Mouse (Mus musculus) liver, adult 2 months (tissue): ENCODE data around the gene Mrc2. TPM values are rescaled to one million over a fixed set of nuclear protein-coding genes. Genes with fewer than 3 reads are reported as not detected.
A peak's percentile ranks its signal among the peaks of the same experiment; 100 is the strongest.

Experiments
- DNase-seq: peaks from one replicate; pipeline ENCODE4 v3.0.0-alpha.2; 2011; ENCODE audit warnings: low read depth, low spot score; ENCODE audit errors: extremely low read depth
- H3K27ac ChIP-seq: fragments of 200-500 bp; replicated peaks from 2 replicates; pipeline ENCODE4 v1.5.1; 2012; ENCODE audit warnings: low read depth, mild to moderate bottlenecking, control low read depth, inconsistent platforms, low read length; ENCODE audit not compliant: insufficient read depth
- H3K27me3 ChIP-seq: fragments of 200-500 bp; 2 replicates; pipeline ENCODE4 v1.6.1; 2012; ENCODE audit warnings: mild to moderate bottlenecking, moderate library complexity, low read length, inconsistent platforms; ENCODE audit not compliant: control insufficient read depth, insufficient read depth
- H3K36me3 ChIP-seq: fragments of 200-500 bp; 2 replicates; pipeline ENCODE4 v1.6.1; 2012; ENCODE audit warnings: low read length, inconsistent platforms; ENCODE audit not compliant: control insufficient read depth, insufficient read depth
- H3K4me1 ChIP-seq: fragments of 200-500 bp; 2 replicates; pipeline ENCODE4 v1.6.1; 2011; ENCODE audit warnings: low read length; ENCODE audit not compliant: control insufficient read depth, insufficient read depth
- H3K4me3 ChIP-seq: fragments of 200-500 bp; 2 replicates; pipeline ENCODE4 v1.5.1; 2011; ENCODE audit warnings: low read depth, mild to moderate bottlenecking, control low read depth, low read length, moderate library complexity; ENCODE audit not compliant: insufficient read depth
- H3K79me2 ChIP-seq: fragments of 200-500 bp; 2 replicates; pipeline ENCODE4 v1.6.1; 2012; ENCODE audit warnings: inconsistent platforms, mild to moderate bottlenecking, low read length, moderate library complexity; ENCODE audit not compliant: control insufficient read depth, insufficient read depth
- H3K9ac ChIP-seq: fragments of 200-500 bp; 2 replicates; pipeline ENCODE4 v1.6.1; 2012; ENCODE audit warnings: low read depth, mild to moderate bottlenecking, control low read depth, inconsistent platforms, low read length
- CTCF ChIP-seq: fragments of 200-500 bp; IDR thresholded peaks from 2 replicates; pipeline ENCODE4 v1.5.1; 2011; ENCODE audit warnings: low read depth, low read length, control low read depth
- POLR2A ChIP-seq: fragments of 200-500 bp; IDR thresholded peaks from 2 replicates; pipeline ENCODE4 v1.6.1; 2011; ENCODE audit warnings: low read length, control low read depth; ENCODE audit not compliant: insufficient read depth; ENCODE audit errors: extremely low read depth
- WGBS: fragments of 180-500 bp; shearing (Covaris S2); methylation state at CpG from one replicate; pipeline ENCODE4 v1.1.7; 2018; 5-methylcytosine and 5-hydroxymethylcytosine counted together
- polyA plus RNA-seq: library from polyadenylated mRNA; depleted of rRNA; stranded (reverse); fragments of >200 nt; gene quantifications from 2 replicates; pipeline ENCODE4 v1.2.3, GENCODE M21; 2012
- total RNA-seq: library from RNA; depleted of rRNA; stranded (reverse); fragments of >200 nt; gene quantifications from 2 replicates; pipeline ENCODE4 v1.2.3, GENCODE M21; 2014

The Mrc2 gene
- total and polyA plus RNA-seq, 2 experiments, result 0.55 to 0.91 TPM

DNA sequence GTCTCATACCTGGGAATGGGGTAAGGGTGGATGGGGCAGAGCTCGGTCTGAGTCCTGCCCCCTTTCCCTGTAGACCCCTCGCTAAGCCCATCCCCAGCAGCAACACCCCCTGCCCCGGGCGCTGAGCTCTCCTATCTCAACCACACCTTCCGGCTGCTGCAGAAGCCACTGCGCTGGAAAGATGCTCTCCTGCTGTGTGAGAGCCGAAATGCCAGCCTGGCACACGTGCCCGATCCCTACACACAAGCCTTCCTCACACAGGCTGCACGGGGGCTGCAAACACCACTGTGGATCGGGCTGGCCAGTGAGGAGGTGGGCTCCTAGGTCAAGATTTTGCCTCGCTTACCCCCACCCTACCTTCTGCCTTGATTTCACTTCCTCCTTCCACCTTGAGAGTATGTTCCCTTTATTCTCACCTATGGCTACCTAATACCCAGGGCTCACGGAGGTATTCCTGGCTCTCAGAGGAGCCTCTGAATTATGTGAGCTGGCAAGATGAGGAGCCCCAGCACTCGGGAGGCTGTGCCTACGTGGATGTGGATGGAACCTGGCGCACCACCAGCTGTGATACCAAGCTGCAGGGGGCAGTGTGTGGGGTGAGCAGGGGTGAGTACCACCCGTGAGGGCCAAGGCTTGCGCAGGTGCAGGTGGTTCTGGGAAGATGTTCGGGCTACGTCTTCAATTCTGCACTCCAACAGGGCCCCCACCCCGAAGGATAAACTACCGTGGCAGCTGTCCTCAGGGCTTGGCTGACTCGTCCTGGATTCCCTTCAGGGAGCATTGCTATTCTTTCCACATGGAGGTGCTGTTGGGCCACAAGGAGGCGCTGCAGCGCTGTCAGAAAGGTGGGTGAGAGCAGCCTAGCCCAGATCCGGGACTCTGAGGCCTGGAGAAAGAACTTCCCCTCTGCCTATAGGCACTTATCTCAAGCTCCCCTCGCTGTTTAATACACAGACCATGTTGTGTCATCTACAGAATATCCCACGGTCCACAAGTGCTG, 55.0 kb downstream of the Mrc2 start:
- Histone ChIP-seq H3K36me3 (no peaks in the 10 kb centered on the region), H3K9ac (no peak overlapping the region)
- WGBS, result 51% methylated on average over 28 of the region's 28 CpGs

DNA sequence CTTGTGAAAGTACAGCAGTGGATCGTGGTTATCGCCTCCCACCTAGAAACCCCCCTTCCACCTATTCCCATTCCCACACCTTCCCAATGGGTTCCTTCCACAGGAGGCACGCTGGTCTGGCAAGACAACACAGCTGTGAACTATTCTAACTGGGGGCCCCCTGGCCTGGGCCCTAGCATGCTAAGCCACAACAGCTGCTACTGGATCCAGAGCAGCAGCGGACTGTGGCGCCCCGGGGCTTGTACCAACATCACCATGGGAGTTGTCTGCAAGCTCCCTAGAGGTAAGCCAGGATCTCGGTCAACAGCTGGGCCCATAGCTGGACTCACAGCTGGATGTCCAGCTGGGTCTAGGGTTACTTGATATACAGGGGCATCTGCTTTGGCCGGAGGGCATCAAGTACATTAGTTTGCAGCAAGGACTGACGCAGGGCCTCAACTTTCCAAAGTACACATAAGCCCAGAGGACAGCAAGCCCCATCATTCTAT, 56.1 kb downstream of the Mrc2 start:
- TF ChIP-seq CTCF (no peak), POLR2A (no peak)
- no peak overlapping the region for H3K4me3 ChIP-seq
- no peaks in the 10 kb centered on the region for H3K27me3 ChIP-seq
- no peaks in the 10 kb centered on the region for H3K79me2 ChIP-seq
- H3K4me1 ChIP-seq, result no peaks in the 10 kb centered on the region
- DNase-seq, result no peak
- 95% methylated on average over 9 of the region's 9 CpGs for WGBS
- no peaks in the 10 kb centered on the region for H3K36me3 ChIP-seq
- H3K9ac ChIP-seq, result no peak overlapping the region
- no peak overlapping the region for H3K27ac ChIP-seq

More for the DNA sequence above, 55.0 kb downstream of the Mrc2 start:
- peak; percentile 93 for TF ChIP-seq CTCF
- no peak for TF ChIP-seq POLR2A
- Histone ChIP-seq H3K4me3 (no peak overlapping the region), H3K27ac (no peak overlapping the region), H3K4me1 (no peaks in the 10 kb centered on the region), H3K79me2 (no peaks in the 10 kb centered on the region), H3K27me3 (no peaks in the 10 kb centered on the region)
- peak; percentile 44 for DNase-seq

DNA sequence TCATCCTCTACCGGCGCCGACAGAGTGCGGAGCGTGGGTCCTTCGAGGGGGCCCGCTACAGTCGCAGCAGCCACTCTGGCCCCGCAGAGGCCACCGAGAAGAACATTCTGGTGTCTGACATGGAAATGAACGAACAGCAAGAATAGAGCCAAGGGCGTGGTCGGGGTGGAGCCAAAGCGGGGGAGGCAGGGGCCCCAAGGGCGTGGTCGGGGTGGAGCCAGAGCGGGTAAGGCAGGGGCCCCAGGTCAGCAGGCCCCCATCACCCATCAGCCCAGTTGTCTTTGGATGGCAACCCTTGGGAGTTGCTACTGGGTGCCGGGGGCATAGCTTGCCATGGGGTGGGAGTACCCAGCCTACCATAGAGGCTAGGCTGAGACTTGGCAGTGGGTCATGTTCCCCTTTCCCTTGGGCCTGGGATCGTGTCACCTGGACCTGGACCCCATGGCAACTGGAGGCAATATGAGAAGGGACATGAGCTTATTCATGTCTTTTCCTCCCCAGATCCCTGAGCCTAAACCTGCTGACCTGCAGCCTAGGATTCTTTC, 57.4 kb downstream of the Mrc2 start:
- DNase-seq, result no peak
- Histone ChIP-seq H3K9ac (no peak overlapping the region), H3K27ac (no peak overlapping the region), H3K4me3 (no peak overlapping the region), H3K27me3 (no peaks in the 10 kb centered on the region), H3K36me3 (no peaks in the 10 kb centered on the region), H3K4me1 (no peaks in the 10 kb centered on the region), H3K79me2 (no peaks in the 10 kb centered on the region)
- 94% methylated on average over 19 of the region's 19 CpGs for WGBS
- TF ChIP-seq POLR2A (no peak), CTCF (no peak)

DNA sequence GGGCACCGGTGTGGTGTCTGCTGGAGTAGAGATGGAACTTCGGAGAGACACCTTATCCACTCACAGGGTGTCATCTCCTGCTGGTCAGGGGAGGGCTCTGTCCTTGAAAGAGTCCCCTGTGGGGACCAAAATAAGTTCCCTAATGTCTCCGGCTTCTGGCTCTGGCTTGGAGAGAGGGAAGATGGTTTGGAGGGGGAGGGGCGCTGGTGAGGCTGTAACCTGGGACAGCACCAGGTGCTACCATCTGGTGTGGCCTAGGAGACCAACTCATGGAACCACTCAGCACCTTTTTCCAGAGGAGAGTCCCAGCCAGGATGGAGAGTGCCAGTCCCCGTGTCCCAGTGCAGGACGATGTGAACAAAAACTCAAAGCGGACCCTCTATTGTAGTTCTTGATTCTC, 58.2 kb downstream of the Mrc2 start:
- no peaks in the 10 kb centered on the region for H3K4me1 ChIP-seq

DNA sequence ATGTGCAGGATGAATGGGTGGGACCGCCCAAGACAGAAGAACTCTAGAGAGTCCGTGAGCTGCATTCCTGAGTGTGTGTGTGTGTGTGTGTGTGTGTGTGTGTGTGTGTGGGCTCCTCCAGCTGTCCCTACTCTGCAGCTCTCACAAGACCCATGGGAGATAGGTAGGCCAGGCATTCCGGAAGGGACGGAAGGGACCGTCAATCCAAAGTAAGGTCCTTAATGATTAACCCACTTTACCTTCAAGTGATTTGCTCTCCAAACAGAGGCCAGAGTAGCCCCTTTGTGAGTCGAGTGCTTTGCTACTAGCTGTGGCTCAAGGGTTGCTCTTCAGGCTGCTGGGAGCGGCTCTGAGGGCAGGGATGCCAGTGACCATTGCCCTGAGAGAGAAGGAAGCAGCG, 59.7 kb downstream of the Mrc2 start:
- no peak overlapping the region for H3K9ac ChIP-seq
- DNase-seq, result no peak
- H3K4me3 ChIP-seq, result no peak overlapping the region
- 77% methylated on average over 8 of the region's 8 CpGs for WGBS
- no peaks in the 10 kb centered on the region for H3K27me3 ChIP-seq
- no peak for TF ChIP-seq CTCF
- TF ChIP-seq POLR2A, result no peak
- H3K4me1 ChIP-seq, result no peaks in the 10 kb centered on the region
- H3K27ac ChIP-seq, result no peak overlapping the region
- H3K79me2 ChIP-seq, result no peaks in the 10 kb centered on the region
- H3K36me3 ChIP-seq, result no peaks in the 10 kb centered on the region

More for the DNA sequence above, 58.2 kb downstream of the Mrc2 start:
- TF ChIP-seq POLR2A, result no peak
- no peak for TF ChIP-seq CTCF
- H3K4me3 ChIP-seq, result no peak overlapping the region
- H3K36me3 ChIP-seq, result no peaks in the 10 kb centered on the region
- DNase-seq, result no peak
- H3K9ac ChIP-seq, result no peak overlapping the region
- no peaks in the 10 kb centered on the region for H3K79me2 ChIP-seq
- no peak overlapping the region for H3K27ac ChIP-seq
- no peaks in the 10 kb centered on the region for H3K27me3 ChIP-seq
- WGBS, result 89% methylated on average over 7 of the region's 7 CpGs
